ENCODE assay signal across 9 mouse cellular contexts in genomic region chr13:59314419-59314818, GRCm38 (mm10).
DNase-seq lines count a peak whose midpoint lies in the region; ATAC-seq and TF ChIP-seq lines count a peak whose summit lies in the region.
"Had no signal": no experiment of that assay in that cellular context is flagged by ENCODE, and none has a peak within 500 bp of the region (broad histone marks: within the 10 kb centered on the region; RNA-seq: fewer than 3 reads in every experiment).

No protein-coding gene starts in this region.

- no peaks in the 10 kb centered on the region for H3K27me3 ChIP-seq in intestine, postnatal 0 days (replicated peaks; ENCODE audit: control insufficient read depth, insufficient read depth, low read length)
- H3K27me3 ChIP-seq in intestine, embryonic 16.5 days (replicated peaks; ENCODE audit: control insufficient read depth, insufficient read depth, low read length): no peaks in the 10 kb centered on the region
- no peaks in the 10 kb centered on the region for H3K27me3 ChIP-seq in thymus, adult 2 months (ENCODE audit: control insufficient read depth, insufficient read depth, low read length)
- H3K27me3 ChIP-seq: embryonic facial prominence, embryonic 13.5 days had no signal

- 70% methylated on average over 1 of the region's 1 CpGs for WGBS in intestine, postnatal 0 days
- WGBS in intestine, embryonic 16.5 days: 72% methylated on average over 1 of the region's 1 CpGs
- WGBS in thymus, adult 2 months: 89% methylated on average over 1 of the region's 1 CpGs

- H3K4me2 ChIP-seq in intestine, postnatal 0 days (replicated peaks; ENCODE audit: low read depth): no peak overlapping the region
- H3K4me2 ChIP-seq in intestine, embryonic 16.5 days (ENCODE audit: low read depth, low read length): no peak overlapping the region
- H3K4me2 ChIP-seq: embryonic facial prominence, embryonic 13.5 days had no signal

- ATAC-seq in intestine, postnatal 0 days: no peak
- no peak for ATAC-seq in intestine, embryonic 16.5 days
- no peak for ATAC-seq in activated CD4-positive, CD25-positive, alpha-beta regulatory T cell, adult 4 months

- H3K9ac ChIP-seq in intestine, postnatal 0 days (ENCODE audit: low read depth, low read length): no peak overlapping the region
- H3K9ac ChIP-seq in intestine, embryonic 16.5 days (ENCODE audit: low read depth, low read length): no peak overlapping the region
- H3K9ac ChIP-seq: embryonic facial prominence, embryonic 13.5 days had no signal

- H3K4me1 ChIP-seq in intestine, postnatal 0 days (replicated peaks; ENCODE audit: control insufficient read depth, insufficient read depth, low read length): no peaks in the 10 kb centered on the region
- H3K4me1 ChIP-seq in intestine, embryonic 16.5 days (ENCODE audit: control insufficient read depth, insufficient read depth, low read length): no peaks in the 10 kb centered on the region
- H3K4me1 ChIP-seq in thymus, adult 2 months (replicated peaks; ENCODE audit: control insufficient read depth, insufficient read depth, low read length): no peaks in the 10 kb centered on the region
- H3K4me1 ChIP-seq: embryonic facial prominence, embryonic 13.5 days had no signal

- peak; percentile 63 for TF ChIP-seq CTCF in intestine, postnatal 0 days (IDR thresholded peaks at IDR 0.05; ENCODE audit: low read depth)
- no peak for TF ChIP-seq CTCF in thymus, adult 2 months (IDR thresholded peaks at IDR 0.05; ENCODE audit: borderline replicate concordance, control insufficient read depth, extremely low read depth, insufficient read depth, low read length, poor library complexity)

- TF ChIP-seq POLR2A in thymus, adult 2 months (IDR thresholded peaks at IDR 0.05; ENCODE audit: control insufficient read depth, extremely low read depth, insufficient read depth, low read length, poor library complexity): no peak

- peak; percentile 10 for DNase-seq in thymus, adult 2 months
- DNase-seq in thymus, adult 18-20 months: no peak
- peak; percentile 45 to 74 for DNase-seq in cerebellum, postnatal 4 days (ENCODE audit: low spot score in 2 of 2)
- DNase-seq in lung, postnatal 36 days: peak; percentile 19
- DNase-seq in adipocyte (ENCODE audit: low spot score): no peak

- no peaks in the 10 kb centered on the region for H3K36me3 ChIP-seq in intestine, postnatal 0 days (ENCODE audit: control insufficient read depth, insufficient read depth)
- no peaks in the 10 kb centered on the region for H3K36me3 ChIP-seq in intestine, embryonic 16.5 days (ENCODE audit: control insufficient read depth, insufficient read depth, low read length)
- no peaks in the 10 kb centered on the region for H3K36me3 ChIP-seq in thymus, adult 2 months (ENCODE audit: control insufficient read depth, insufficient read depth, low read length)
- H3K36me3 ChIP-seq: embryonic facial prominence, embryonic 13.5 days had no signal

- no peaks in the 10 kb centered on the region for H3K9me3 ChIP-seq in intestine, postnatal 0 days (ENCODE audit: control insufficient read depth)
- H3K9me3 ChIP-seq in intestine, embryonic 16.5 days (ENCODE audit: control insufficient read depth, low read length): no peaks in the 10 kb centered on the region
- H3K9me3 ChIP-seq: embryonic facial prominence, embryonic 13.5 days had no signal

- H3K27ac ChIP-seq in intestine, postnatal 0 days (ENCODE audit: low read depth, low read length): no peak overlapping the region
- no peak overlapping the region for H3K27ac ChIP-seq in intestine, embryonic 16.5 days (ENCODE audit: low read length)
- no peak overlapping the region for H3K27ac ChIP-seq in thymus, adult 2 months (ENCODE audit: control insufficient read depth, insufficient read depth, low read length)
- H3K27ac ChIP-seq: embryonic facial prominence, embryonic 13.5 days had no signal

- no peak overlapping the region for H3K4me3 ChIP-seq in intestine, postnatal 0 days (ENCODE audit: low read depth, low read length)
- no peak overlapping the region for H3K4me3 ChIP-seq in intestine, embryonic 16.5 days (ENCODE audit: low read length)
- H3K4me3 ChIP-seq in thymus, adult 2 months (ENCODE audit: control insufficient read depth, insufficient read depth, low read length): no peak overlapping the region
- H3K4me3 ChIP-seq: embryonic facial prominence, embryonic 13.5 days had no signal

Comparison
In these comparisons a context has a peak if more than half of its experiments do, and no peak if none do; other contexts are left out.
1. DNase-seq: peak in thymus, adult 2 months (single experiment), cerebellum, postnatal 4 days (2 of 2) and lung, postnatal 36 days (single experiment); none in thymus, adult 18-20 months (0 of 2) and adipocyte (single experiment).